Mouse (Mus musculus) liver, postnatal 0 days (tissue): ENCODE measurements at regions not wholly inside any gene's neighbourhood (a gene's known extent, or its start where the extent isn't known, plus 50 kb on each side); places are given as distances from the start of the nearest gene placed in this dataset.

Source experiments
- CTCF ChIP-seq: sonication (generic); IDR thresholded peaks from 2 replicates; pipeline ENCODE4 v1.5.1; 2016; ENCODE audit warnings: antibody characterized with exemption, low read depth
- EP300 ChIP-seq: IDR thresholded peaks from 2 replicates; pipeline ENCODE4 v1.6.1; 2016; ENCODE audit warnings: antibody characterized with exemption, low read depth, mild to moderate bottlenecking

- TF ChIP-seq CTCF: no peak
- TF ChIP-seq EP300: no peak
These were observed 206.6 kb upstream of the Tll1 start for GRCm38 (mm10) chr8:64412488-64413188.
